Mouse (Mus musculus): ENCODE results near the gene Retreg1. TPM values are rescaled to one million over a fixed set of nuclear protein-coding genes. Genes with fewer than 3 reads are reported as not detected.

The Retreg1 gene
- polyA plus RNA-seq, 1 experiment: not detected

DNA sequence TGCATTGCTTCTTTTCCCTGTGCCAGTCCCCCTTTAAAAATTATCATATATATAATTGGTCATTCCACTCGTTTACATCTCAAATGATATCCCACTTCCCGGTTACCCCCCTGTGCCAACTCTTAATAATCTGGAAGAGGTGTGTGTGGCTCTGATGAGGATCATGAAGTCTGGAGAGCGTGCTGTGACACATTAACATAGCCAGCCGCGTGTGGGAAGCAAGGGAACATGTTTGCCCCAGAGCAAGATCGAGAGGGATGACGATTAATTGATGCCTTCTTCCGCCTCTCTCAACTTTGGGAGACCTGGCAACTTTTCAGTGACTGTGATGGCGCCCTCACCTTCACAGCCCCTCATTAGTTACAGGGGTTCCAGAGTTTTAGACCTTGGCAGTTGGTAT, 106.7 kb downstream of the Retreg1 start:
- H3K27ac ChIP-seq (ENCODE audit: insufficient read depth, low read depth, low read length): no peak overlapping the region
- TF ChIP-seq POLR2A (IDR thresholded peaks at IDR 0.05; ENCODE audit: insufficient read depth, low read depth, low read length): no peak
- TF ChIP-seq CTCF (IDR thresholded peaks at IDR 0.05; ENCODE audit: insufficient read depth, low read depth, low read length): no peak
- 83% methylated on average over 9 of the region's 9 CpGs for WGBS
- H3K4me1 ChIP-seq (ENCODE audit: control insufficient read depth, insufficient read depth, low read length): peaks cover 17% of the 10 kb centered on the region
- no peak overlapping the region for H3K4me3 ChIP-seq (ENCODE audit: insufficient read depth, low read depth, low read length)

DNA sequence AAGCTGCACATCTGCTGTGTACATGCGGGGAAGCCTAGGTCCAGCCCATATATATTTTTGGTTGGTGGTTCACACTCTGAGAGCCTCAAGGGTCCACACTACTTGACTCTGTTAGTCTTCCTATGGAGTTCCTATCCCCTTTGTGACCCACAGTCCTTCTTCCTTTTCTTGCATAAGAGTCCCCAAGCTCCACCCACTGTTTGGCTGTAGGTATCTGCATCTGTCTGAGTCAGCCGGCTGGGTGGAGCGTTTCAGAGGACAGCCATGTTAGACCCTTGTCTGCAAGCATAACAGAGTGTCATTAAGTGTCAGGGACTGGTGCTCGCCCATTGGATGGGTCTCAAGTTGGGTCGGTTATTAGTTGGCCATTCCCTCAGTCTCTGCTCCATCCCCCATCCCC, 107.6 kb downstream of the Retreg1 start:
- WGBS: 90% methylated on average over 5 of the region's 5 CpGs

DNA sequence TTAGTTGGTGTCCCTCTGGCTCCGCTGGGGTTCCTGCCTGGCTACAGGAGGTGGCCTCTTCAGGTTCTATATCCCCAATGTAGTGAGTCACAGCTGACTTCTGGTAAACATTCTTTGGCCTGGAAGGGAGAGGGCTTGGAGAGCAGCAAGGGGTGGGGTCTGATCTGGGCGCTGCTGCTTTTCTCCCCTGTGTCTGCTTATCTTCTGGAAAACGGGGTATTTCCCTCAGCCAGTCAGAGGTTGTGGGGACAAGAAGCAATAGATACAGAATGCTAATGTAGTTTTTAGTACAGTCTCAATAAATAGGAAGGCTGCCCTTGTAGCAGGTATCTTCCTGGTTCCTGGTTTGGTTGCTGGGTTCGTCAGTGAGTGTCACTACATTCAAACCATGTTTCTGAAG, 108.1 kb downstream of the Retreg1 start:
- WGBS: 77% methylated on average over 4 of the region's 4 CpGs

More for the DNA sequence above, 107.6 kb downstream of the Retreg1 start:
- Histone ChIP-seq H3K4me3 (ENCODE audit: insufficient read depth, low read depth, low read length) (no peak overlapping the region), H3K27ac (ENCODE audit: insufficient read depth, low read depth, low read length) (no peak overlapping the region), H3K4me1 (ENCODE audit: control insufficient read depth, insufficient read depth, low read length) (peaks cover 17% of the 10 kb centered on the region)
- TF ChIP-seq POLR2A (IDR thresholded peaks at IDR 0.05; ENCODE audit: insufficient read depth, low read depth, low read length): no peak
- TF ChIP-seq CTCF (IDR thresholded peaks at IDR 0.05; ENCODE audit: insufficient read depth, low read depth, low read length): no peak

DNA sequence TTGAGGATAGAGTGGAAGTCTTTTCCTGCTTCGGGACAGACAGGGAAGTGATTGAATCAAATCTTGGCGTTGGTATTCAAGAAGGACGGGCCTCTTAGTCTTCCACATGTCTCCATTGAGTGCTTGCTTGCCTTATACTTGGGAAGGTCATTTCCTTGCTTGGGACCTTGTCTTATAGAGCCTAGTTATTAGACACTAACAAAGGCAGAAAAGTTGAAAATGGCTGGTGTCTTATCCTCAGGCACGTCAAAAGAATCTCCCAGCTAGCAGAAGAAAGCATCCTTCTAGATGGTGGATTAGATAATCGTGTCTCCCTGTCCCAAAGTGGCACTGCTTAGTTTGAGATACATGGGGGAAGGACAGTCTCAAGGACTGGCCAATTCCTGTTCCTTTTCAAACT, 113.0 kb downstream of the Retreg1 start:
- H3K27ac ChIP-seq (ENCODE audit: insufficient read depth, low read depth, low read length): no peak overlapping the region
- WGBS: 82% methylated on average over 5 of the region's 5 CpGs
- TF ChIP-seq CTCF (IDR thresholded peaks at IDR 0.05; ENCODE audit: insufficient read depth, low read depth, low read length) (no peak), POLR2A (IDR thresholded peaks at IDR 0.05; ENCODE audit: insufficient read depth, low read depth, low read length) (no peak)
- no peak overlapping the region for H3K4me3 ChIP-seq (ENCODE audit: insufficient read depth, low read depth, low read length)
- H3K4me1 ChIP-seq (ENCODE audit: control insufficient read depth, insufficient read depth, low read length): peaks cover 1% of the 10 kb centered on the region; the same call in 1 of the 2 replicates

More for the DNA sequence above, 108.1 kb downstream of the Retreg1 start:
- TF ChIP-seq POLR2A (IDR thresholded peaks at IDR 0.05; ENCODE audit: insufficient read depth, low read depth, low read length) (no peak), CTCF (IDR thresholded peaks at IDR 0.05; ENCODE audit: insufficient read depth, low read depth, low read length) (no peak)
- peaks cover 17% of the 10 kb centered on the region for H3K4me1 ChIP-seq (ENCODE audit: control insufficient read depth, insufficient read depth, low read length)
- H3K27ac ChIP-seq (ENCODE audit: insufficient read depth, low read depth, low read length): no peak overlapping the region
- H3K4me3 ChIP-seq (ENCODE audit: insufficient read depth, low read depth, low read length): no peak overlapping the region

DNA sequence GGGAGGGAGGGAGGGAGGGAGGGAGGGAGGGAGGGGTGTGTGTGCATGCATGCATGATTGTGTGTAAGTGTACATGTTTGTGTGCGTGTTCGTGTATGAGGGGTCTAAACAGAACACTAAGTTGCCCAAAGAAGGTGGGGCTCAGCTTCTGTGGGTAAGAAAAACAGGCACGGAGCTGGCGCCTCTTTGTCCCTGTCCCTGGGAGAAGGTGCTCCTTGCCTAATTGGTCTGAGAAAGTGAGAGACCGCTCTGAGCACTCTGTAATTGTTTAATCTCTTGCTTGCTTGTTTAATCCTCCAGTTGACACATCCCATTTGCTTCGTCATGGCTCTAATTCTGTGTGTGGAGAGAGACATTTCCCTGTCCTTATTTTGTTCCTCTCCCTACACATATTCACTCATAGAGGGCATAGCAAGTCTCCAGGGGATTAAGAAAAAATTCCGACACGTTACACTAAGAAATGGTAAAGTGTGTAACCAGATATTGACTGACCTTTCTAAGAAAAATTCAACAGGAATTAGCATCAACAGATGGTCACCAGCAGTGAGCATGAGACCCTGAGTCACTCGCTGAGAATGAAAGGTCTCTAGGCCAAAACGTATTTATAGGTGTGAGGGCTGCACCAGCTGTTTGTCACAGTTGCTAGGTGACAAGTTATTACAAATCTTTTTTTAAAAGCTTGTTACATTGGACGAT, 113.6 kb downstream of the Retreg1 start:
- H3K4me3 ChIP-seq (ENCODE audit: insufficient read depth, low read depth, low read length): no peak overlapping the region
- no peak for TF ChIP-seq CTCF (IDR thresholded peaks at IDR 0.05; ENCODE audit: insufficient read depth, low read depth, low read length)
- TF ChIP-seq POLR2A (IDR thresholded peaks at IDR 0.05; ENCODE audit: insufficient read depth, low read depth, low read length): no peak
- 51% methylated on average over 11 of the region's 11 CpGs for WGBS
- H3K4me1 ChIP-seq (ENCODE audit: control insufficient read depth, insufficient read depth, low read length): no peaks in the 10 kb centered on the region
- H3K27ac ChIP-seq (ENCODE audit: insufficient read depth, low read depth, low read length): no peak overlapping the region

DNA sequence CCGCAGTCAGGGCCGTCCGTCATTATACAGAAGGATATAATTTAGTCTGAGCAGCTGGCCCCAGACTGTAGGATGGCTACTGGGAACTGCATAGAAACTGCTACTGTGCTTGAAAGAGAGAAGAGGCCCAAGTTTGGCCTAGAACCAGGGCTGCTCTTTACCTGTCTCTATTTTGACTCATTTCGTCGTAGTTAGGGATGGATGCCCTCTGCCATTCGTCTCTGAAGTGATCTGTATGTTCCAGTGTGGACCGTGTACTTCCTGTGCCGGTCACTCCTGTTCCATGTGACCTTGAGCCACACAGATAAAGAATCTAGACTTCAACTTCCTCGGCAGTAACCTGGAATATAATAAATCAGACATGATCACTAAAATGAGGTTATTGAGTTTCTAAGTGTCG, 114.7 kb downstream of the Retreg1 start:
- H3K27ac ChIP-seq (ENCODE audit: insufficient read depth, low read depth, low read length): no peak overlapping the region
- no peak for TF ChIP-seq POLR2A (IDR thresholded peaks at IDR 0.05; ENCODE audit: insufficient read depth, low read depth, low read length)
- TF ChIP-seq CTCF (IDR thresholded peaks at IDR 0.05; ENCODE audit: insufficient read depth, low read depth, low read length): no peak
- no peaks in the 10 kb centered on the region for H3K4me1 ChIP-seq (ENCODE audit: control insufficient read depth, insufficient read depth, low read length)
- WGBS: 80% methylated on average over 10 of the region's 10 CpGs
- H3K4me3 ChIP-seq (ENCODE audit: insufficient read depth, low read depth, low read length): no peak overlapping the region

DNA sequence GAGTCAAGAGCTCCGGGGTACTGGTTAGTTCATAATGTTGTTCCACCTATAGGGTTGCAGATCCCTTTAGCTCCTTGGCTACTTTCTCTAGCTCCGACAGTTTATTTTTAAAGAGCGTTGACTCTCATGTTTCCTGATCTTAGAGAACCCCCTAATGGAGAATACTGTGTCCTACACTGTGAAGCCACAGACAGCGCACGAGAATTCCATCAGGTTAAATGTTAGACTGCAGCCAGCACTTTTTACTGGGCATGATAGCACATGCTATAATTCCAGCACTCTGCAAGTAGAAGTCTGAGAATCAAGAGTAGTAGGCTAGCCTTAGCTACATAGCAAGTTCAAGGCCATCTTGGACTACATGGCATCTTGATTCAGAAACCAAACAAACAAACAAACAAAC, 116.4 kb downstream of the Retreg1 start:
- Histone ChIP-seq H3K27ac (ENCODE audit: insufficient read depth, low read depth, low read length) (no peak overlapping the region), H3K4me1 (ENCODE audit: control insufficient read depth, insufficient read depth, low read length) (no peaks in the 10 kb centered on the region), H3K4me3 (ENCODE audit: insufficient read depth, low read depth, low read length) (no peak overlapping the region)
- 14% methylated on average over 5 of the region's 5 CpGs for WGBS
- no peak for TF ChIP-seq CTCF (IDR thresholded peaks at IDR 0.05; ENCODE audit: insufficient read depth, low read depth, low read length)
- no peak for TF ChIP-seq POLR2A (IDR thresholded peaks at IDR 0.05; ENCODE audit: insufficient read depth, low read depth, low read length)

DNA sequence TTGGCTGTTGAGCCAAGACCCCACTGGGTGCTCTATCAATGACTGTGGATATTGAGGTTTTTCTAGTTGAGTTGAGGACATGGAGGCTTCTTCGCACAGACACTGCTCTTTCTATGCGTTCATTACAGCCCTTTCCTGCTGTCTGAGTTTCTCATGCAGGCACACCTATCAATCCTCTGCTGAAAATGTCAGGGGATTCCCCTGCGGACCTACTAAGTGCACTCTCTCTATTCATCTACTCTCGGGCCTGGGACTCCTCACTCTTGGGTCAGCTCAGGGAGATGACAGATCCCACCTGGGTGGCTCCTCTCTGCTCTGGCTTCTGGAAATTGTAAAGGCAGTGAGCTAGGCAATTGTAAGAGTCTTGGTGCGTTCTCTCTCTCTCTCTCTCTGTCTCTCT, 117.3 kb downstream of the Retreg1 start:
- WGBS: 94% methylated on average over 5 of the region's 5 CpGs
- no peak overlapping the region for H3K4me3 ChIP-seq (ENCODE audit: insufficient read depth, low read depth, low read length)
- H3K27ac ChIP-seq (ENCODE audit: insufficient read depth, low read depth, low read length): no peak overlapping the region
- TF ChIP-seq CTCF (IDR thresholded peaks at IDR 0.05; ENCODE audit: insufficient read depth, low read depth, low read length) (no peak), POLR2A (IDR thresholded peaks at IDR 0.05; ENCODE audit: insufficient read depth, low read depth, low read length) (no peak)
- H3K4me1 ChIP-seq (ENCODE audit: control insufficient read depth, insufficient read depth, low read length): no peaks in the 10 kb centered on the region

DNA sequence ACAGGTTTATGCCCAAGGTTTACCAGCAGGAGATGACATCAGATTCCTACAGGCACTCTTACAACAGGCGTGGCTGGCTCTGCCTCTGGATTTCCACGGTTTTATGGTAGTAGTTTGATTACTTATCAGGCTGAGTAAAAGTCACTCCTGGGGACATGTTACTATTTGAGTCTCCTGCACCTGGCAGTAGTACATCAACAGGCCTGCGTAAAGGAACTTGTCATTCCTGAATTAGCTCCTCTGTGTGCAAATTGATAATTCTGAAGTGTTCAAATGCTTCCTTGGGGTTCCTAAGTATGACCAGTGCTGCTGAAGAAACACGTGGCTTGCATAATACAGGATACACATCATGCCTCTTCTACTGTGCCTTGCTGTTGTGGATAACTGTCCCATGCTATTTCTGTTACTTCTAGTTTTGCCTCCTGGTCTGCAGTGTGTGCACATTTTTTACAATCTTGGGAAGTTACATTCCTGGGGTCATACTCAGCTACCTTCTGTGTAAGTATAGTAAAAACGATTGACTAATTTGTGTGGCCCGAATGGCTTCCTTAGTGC, 123.3 kb downstream of the Retreg1 start:
- no peak for TF ChIP-seq CTCF (IDR thresholded peaks at IDR 0.05; ENCODE audit: insufficient read depth, low read depth, low read length)
- Histone ChIP-seq H3K27ac (ENCODE audit: insufficient read depth, low read depth, low read length) (no peak overlapping the region), H3K4me3 (ENCODE audit: insufficient read depth, low read depth, low read length) (no peak overlapping the region), H3K4me1 (ENCODE audit: control insufficient read depth, insufficient read depth, low read length) (no peaks in the 10 kb centered on the region)
- WGBS: 83% methylated on average over 6 of the region's 6 CpGs

Measured in olfactory bulb, adult 2 months (tissue).